Mouse (Mus musculus): ENCODE measurements around the gene Dmp1. TPM values are rescaled to one million over a fixed set of nuclear protein-coding genes. Genes with fewer than 3 reads are reported as not detected.

The Dmp1 gene
- polyA plus RNA-seq, 1 experiment, result 0.47 TPM

- H3K27ac ChIP-seq (ENCODE audit: insufficient read depth, low read depth, low read length), result no peak overlapping the region
- no peak overlapping the region for H3K4me3 ChIP-seq (ENCODE audit: low read depth, low read length)
- no peaks in the 10 kb centered on the region for H3K36me3 ChIP-seq (ENCODE audit: control insufficient read depth, insufficient read depth, low read length)
- no peaks in the 10 kb centered on the region for H3K27me3 ChIP-seq (ENCODE audit: control insufficient read depth, insufficient read depth, low read length)
- 52% methylated on average over 6 of the region's 6 CpGs for WGBS
- no peak for TF ChIP-seq POLR2A (IDR thresholded peaks at IDR 0.05; ENCODE audit: low read depth, low read length)
- no peak for TF ChIP-seq CTCF (IDR thresholded peaks at IDR 0.05; ENCODE audit: extremely low read depth, insufficient read length, insufficient replicate concordance, low read depth, low read length)
- peaks cover 2% of the 10 kb centered on the region; the same call in 1 of the 2 replicates for H3K4me1 ChIP-seq (ENCODE audit: control insufficient read depth, insufficient read depth, insufficient read length, low read length)
Measured at GRCm38 (mm10) chr5:104173094-104173493, 29.3 kb upstream of the Dmp1 start.

- TF ChIP-seq CTCF (IDR thresholded peaks at IDR 0.05; ENCODE audit: extremely low read depth, insufficient read length, insufficient replicate concordance, low read depth, low read length) (no peak), POLR2A (IDR thresholded peaks at IDR 0.05; ENCODE audit: low read depth, low read length) (no peak)
- Histone ChIP-seq H3K4me3 (ENCODE audit: low read depth, low read length) (no peak overlapping the region), H3K27me3 (ENCODE audit: control insufficient read depth, insufficient read depth, low read length) (no peaks in the 10 kb centered on the region), H3K36me3 (ENCODE audit: control insufficient read depth, insufficient read depth, low read length) (no peaks in the 10 kb centered on the region), H3K4me1 (ENCODE audit: control insufficient read depth, insufficient read depth, insufficient read length, low read length) (no peaks in the 10 kb centered on the region), H3K27ac (ENCODE audit: insufficient read depth, low read depth, low read length) (no peak overlapping the region)
- 90% methylated on average over 1 of the region's 1 CpGs for WGBS
Measured at GRCm38 (mm10) chr5:104183743-104184142, 18.7 kb upstream of the Dmp1 start.

- no peaks in the 10 kb centered on the region for H3K27me3 ChIP-seq (ENCODE audit: control insufficient read depth, insufficient read depth, low read length)
- TF ChIP-seq CTCF (IDR thresholded peaks at IDR 0.05; ENCODE audit: extremely low read depth, insufficient read length, insufficient replicate concordance, low read depth, low read length), result no peak
- TF ChIP-seq POLR2A (IDR thresholded peaks at IDR 0.05; ENCODE audit: low read depth, low read length), result no peak
- WGBS, result 50% methylated on average over 3 of the region's 3 CpGs
- H3K27ac ChIP-seq (ENCODE audit: insufficient read depth, low read depth, low read length), result no peak overlapping the region
- no peak overlapping the region for H3K4me3 ChIP-seq (ENCODE audit: low read depth, low read length)
- no peaks in the 10 kb centered on the region for H3K4me1 ChIP-seq (ENCODE audit: control insufficient read depth, insufficient read depth, insufficient read length, low read length)
- no peaks in the 10 kb centered on the region for H3K36me3 ChIP-seq (ENCODE audit: control insufficient read depth, insufficient read depth, low read length)
Measured at GRCm38 (mm10) chr5:104187281-104187680, 15.1 kb upstream of the Dmp1 start.

GRCm38 (mm10) chr5:104195086-104195485 lies 7.3 kb upstream of the Dmp1 start:
- H3K4me3 ChIP-seq (ENCODE audit: low read depth, low read length), result no peak overlapping the region
- WGBS, result 98% methylated on average over 1 of the region's 1 CpGs
- H3K27ac ChIP-seq (ENCODE audit: insufficient read depth, low read depth, low read length), result no peak overlapping the region
- H3K4me1 ChIP-seq (ENCODE audit: control insufficient read depth, insufficient read depth, insufficient read length, low read length), result no peaks in the 10 kb centered on the region
- H3K27me3 ChIP-seq (ENCODE audit: control insufficient read depth, insufficient read depth, low read length), result no peaks in the 10 kb centered on the region
- TF ChIP-seq POLR2A (IDR thresholded peaks at IDR 0.05; ENCODE audit: low read depth, low read length) (no peak), CTCF (IDR thresholded peaks at IDR 0.05; ENCODE audit: extremely low read depth, insufficient read length, insufficient replicate concordance, low read depth, low read length) (no peak)
- no peaks in the 10 kb centered on the region for H3K36me3 ChIP-seq (ENCODE audit: control insufficient read depth, insufficient read depth, low read length)

- no peak overlapping the region for H3K4me3 ChIP-seq (ENCODE audit: low read depth, low read length)
- TF ChIP-seq CTCF (IDR thresholded peaks at IDR 0.05; ENCODE audit: extremely low read depth, insufficient read length, insufficient replicate concordance, low read depth, low read length) (no peak), POLR2A (IDR thresholded peaks at IDR 0.05; ENCODE audit: low read depth, low read length) (no peak)
- no peaks in the 10 kb centered on the region for H3K27me3 ChIP-seq (ENCODE audit: control insufficient read depth, insufficient read depth, low read length)
- H3K27ac ChIP-seq (ENCODE audit: insufficient read depth, low read depth, low read length), result no peak overlapping the region
- 78% methylated on average over 12 of the region's 12 CpGs for WGBS
- H3K4me1 ChIP-seq (ENCODE audit: control insufficient read depth, insufficient read depth, insufficient read length, low read length), result no peaks in the 10 kb centered on the region
- H3K36me3 ChIP-seq (ENCODE audit: control insufficient read depth, insufficient read depth, low read length), result no peaks in the 10 kb centered on the region
Measured at GRCm38 (mm10) chr5:104201153-104201950, 1.1 kb upstream of the Dmp1 start.

- Histone ChIP-seq H3K36me3 (ENCODE audit: control insufficient read depth, insufficient read depth, low read length) (no peaks in the 10 kb centered on the region), H3K4me1 (ENCODE audit: control insufficient read depth, insufficient read depth, insufficient read length, low read length) (no peaks in the 10 kb centered on the region), H3K4me3 (ENCODE audit: low read depth, low read length) (no peak overlapping the region), H3K27me3 (ENCODE audit: control insufficient read depth, insufficient read depth, low read length) (no peaks in the 10 kb centered on the region), H3K27ac (ENCODE audit: insufficient read depth, low read depth, low read length) (no peak overlapping the region)
- TF ChIP-seq CTCF (IDR thresholded peaks at IDR 0.05; ENCODE audit: extremely low read depth, insufficient read length, insufficient replicate concordance, low read depth, low read length) (no peak), POLR2A (IDR thresholded peaks at IDR 0.05; ENCODE audit: low read depth, low read length) (no peak)
- 79% methylated on average over 11 of the region's 11 CpGs for WGBS
Measured at GRCm38 (mm10) chr5:104212531-104212930, 10.1 kb downstream of the Dmp1 start.

GRCm38 (mm10) chr5:104218926-104219325 lies 16.5 kb downstream of the Dmp1 start:
- no peaks in the 10 kb centered on the region; the same call in 1 of the 2 replicates for H3K27me3 ChIP-seq (ENCODE audit: control insufficient read depth, insufficient read depth, low read length)
- no peak overlapping the region for H3K27ac ChIP-seq (ENCODE audit: insufficient read depth, low read depth, low read length)
- no peaks in the 10 kb centered on the region for H3K4me1 ChIP-seq (ENCODE audit: control insufficient read depth, insufficient read depth, insufficient read length, low read length)
- H3K36me3 ChIP-seq (ENCODE audit: control insufficient read depth, insufficient read depth, low read length), result no peaks in the 10 kb centered on the region
- TF ChIP-seq POLR2A (IDR thresholded peaks at IDR 0.05; ENCODE audit: low read depth, low read length), result no peak
- TF ChIP-seq CTCF (IDR thresholded peaks at IDR 0.05; ENCODE audit: extremely low read depth, insufficient read length, insufficient replicate concordance, low read depth, low read length), result peak; percentile 85; the same call in 1 of the 2 replicates
- 25% methylated on average over 5 of the region's 5 CpGs for WGBS
- no peak overlapping the region for H3K4me3 ChIP-seq (ENCODE audit: low read depth, low read length)

All from small intestine, adult 2 months (tissue).